Mouse (Mus musculus): Measurements from ENCODE around the gene Raf1.
"Not testable (repeated sequence)": the region's sequence is repeated elsewhere in the genome, so short reads cannot be mapped to it uniquely, and the experiment has no call there.

Gene Raf1

DNA sequence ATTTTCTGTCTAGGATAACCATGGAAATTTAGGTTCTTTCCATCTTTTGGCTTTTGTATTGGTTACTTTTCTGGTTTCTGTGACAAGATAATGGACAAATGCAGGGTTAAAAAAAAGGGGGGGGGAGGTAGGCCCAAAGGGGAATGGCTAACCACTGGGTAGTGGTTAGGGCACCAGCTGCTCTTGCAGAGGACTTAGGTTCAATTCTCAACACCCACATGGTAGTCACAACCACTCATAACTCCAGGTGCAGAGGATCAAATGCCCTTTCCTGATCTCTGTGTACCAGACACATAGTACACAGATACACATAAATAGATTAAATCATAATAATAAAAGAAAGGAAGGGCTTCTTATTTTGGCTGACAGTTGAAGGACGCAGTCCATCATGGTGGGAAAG, 1.6 kb upstream of the Raf1 start:
- no peak for DNase-seq

DNA sequence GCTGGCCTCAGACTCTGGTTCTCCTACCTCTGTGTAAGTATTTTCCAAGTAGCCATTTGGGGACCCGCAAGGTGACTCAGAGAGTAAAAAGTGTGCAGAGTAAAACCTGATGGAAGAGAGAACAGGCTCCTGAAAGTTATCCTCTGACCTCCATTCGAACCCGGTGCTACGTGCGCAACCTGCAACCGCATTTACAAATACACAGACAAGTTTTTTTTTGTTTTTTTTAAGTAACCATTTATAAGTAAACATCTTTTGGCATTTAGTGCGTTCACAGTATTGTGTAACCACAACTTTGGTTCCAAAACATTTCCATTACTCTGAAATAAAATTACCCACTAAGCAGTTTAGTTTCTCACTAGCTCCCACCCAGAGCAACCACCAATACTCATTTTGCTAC, 1.0 kb upstream of the Raf1 start:
- DNase-seq = peak; percentile 37

DNA sequence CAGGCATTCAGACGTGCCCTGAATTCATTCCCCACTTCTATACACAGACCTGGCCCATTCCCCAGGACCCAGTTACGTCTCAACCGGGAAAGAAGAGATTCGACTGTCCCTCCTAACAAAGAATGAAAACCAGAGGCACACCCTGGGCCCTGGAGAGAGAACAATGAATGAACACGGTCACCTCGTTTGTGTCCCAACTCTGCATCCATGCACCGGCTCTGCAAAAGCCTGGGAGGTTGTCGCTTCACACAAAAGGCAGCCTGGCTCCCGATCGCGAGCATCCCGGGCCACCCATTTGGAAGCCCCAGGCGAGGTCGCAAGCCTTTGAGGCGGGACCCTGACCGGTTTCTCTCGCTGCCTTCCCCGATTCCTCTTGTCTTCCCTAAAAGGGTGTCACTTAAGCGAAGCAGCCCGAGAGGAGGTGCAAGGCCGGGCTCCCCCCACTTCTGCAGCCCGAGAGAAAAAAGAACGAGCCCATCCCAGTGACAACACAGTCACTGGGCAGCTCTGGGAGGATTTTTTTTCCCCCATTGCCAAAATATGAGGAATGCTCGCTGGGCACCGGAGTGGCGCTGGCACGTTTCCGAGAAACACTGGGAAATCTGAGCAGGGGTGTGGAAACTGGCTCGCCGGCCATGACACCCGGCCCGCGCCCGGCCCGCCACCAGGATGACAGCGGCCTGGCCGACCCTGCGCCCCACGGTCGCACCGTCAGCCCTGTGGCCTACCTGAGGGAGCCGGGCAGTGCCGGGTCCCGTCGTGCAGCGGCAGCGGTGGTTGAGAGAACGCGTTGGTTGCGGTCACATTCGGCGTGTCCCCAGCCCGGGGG, 713 bp downstream of the Raf1 start:
- DNase-seq = peak; percentile 84

DNA sequence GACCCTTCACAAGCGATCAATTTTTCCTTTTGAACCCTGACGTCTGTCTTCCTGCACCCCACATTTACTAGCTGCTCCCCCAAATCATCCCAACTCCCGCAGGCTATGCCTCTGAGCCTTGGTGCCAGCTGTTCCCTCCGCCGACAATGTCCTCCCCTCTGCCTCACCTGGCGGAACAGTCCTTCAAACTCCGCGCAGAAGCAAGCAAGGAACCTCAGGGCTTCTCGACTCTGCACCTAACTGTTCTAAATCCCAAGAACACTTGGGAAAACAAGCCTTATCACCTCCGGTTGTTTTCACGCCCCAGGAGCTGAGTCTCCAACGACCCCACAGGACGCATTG, 1.3 kb downstream of the Raf1 start:
- peak; percentile 40 for DNase-seq

DNA sequence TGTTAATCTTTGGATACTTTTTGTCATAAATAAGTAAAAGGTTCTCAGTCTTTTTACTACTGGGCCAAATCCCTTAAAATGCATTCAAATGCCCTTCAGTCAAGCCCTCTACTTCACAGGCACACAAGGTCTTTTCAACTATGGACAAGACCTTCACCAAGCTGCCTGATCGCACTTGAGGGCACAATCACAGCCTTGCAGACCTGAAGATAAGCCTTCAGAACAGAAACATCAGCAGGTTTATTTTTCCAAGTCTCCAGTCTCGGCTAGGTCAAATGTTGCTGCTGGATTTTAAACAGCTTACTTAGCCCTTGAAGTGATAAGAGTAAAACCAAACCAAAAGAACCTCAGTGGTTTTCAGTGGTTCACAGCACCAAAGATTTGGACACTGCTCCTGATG, 2.1 kb downstream of the Raf1 start:
- DNase-seq = no peak

DNA sequence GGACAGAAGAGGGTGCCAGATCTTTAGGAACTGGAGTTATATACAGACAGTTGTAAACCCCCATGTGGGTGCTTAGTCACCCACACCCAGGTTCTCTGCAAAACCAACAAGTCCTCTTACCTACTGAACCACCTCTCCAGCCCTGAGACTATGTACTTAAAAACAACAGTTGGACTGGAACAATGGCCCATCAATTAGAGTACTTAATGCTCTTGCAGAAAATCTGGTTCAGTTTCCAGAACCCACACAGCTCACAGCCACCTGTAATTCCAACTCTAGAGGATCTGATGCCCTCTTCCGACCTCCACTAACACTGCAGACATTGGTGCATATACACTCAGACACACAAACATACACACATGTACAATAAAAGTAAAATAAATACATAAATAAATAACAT, 3.7 kb downstream of the Raf1 start:
- DNase-seq = no peak

DNA sequence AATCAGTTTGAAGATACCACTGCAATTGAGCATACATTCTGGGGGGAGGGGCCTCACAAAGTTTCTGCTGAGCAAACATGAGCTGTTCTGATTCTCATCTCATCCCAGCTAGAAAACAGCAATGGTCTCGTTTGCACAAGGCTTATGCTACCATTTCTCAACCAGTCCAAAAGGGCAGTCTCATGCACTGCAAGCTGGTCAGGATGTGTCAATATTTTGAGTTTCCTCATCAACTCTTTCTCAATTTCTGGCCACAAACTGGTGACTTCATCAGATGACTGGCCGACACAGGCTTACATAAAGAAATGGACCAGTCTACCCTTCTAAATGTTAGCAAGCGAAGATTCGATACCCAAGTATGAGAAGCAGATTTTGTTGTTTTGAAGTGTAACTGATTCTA, 9.8 kb downstream of the Raf1 start:
- no peak for DNase-seq

DNA sequence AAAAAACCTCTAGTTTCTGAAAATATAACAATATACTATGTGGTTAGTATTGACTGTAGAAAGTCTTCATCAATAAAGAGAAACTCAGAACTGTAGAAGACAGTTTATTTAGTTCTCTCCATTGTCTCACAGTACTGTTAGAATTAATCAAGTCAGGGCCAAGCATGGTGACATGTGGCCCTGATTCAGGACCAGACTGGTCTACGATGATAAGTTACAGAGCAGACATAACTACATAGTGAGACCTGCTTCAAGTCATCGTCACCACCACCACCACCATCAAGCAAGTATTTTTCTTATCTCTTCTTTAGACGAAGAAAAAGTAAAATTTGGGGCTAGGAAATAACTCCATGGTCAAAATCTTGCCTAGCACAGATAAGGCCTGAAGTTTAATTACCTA, 12.2 kb downstream of the Raf1 start:
- DNase-seq = no peak

DNA sequence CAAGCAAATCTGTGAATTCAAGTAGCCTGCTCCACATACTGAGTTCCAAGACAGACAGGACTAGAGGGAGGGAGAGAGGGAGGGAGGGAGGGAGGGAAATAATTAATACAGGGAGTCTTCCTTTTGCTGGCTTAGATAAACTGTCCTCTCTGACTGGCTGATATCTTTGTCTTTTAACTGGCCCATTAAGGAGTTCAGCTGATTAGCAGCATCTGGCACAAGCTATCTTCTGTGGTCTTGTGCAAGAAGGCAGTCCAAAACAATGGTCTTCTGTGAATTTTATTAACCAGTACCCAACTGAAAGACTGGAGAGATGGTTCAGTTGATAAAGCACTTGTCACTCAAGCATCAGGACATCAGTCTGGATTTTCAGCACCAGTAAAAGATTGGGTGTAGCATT, 17.6 kb downstream of the Raf1 start:
- DNase-seq = no peak

DNA sequence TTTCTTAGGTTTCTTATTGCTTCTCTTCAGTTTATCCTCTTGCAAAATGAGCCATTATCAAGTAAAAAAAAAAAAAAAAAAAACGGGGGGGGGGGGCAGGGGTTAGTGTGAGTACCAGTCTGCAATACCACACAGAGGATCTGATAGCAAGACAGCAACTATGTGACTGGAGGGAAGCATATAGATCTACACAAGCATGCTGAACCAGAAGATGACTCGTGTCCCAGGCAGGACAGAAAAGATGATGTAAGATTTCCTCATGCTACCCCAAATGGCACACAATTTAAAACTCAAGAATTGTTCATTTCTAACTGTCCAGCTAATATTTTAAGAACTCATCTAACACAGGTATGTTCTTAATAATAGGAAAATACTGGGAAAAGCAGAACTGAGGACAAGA, 22.5 kb downstream of the Raf1 start:
- no peak for DNase-seq

DNA sequence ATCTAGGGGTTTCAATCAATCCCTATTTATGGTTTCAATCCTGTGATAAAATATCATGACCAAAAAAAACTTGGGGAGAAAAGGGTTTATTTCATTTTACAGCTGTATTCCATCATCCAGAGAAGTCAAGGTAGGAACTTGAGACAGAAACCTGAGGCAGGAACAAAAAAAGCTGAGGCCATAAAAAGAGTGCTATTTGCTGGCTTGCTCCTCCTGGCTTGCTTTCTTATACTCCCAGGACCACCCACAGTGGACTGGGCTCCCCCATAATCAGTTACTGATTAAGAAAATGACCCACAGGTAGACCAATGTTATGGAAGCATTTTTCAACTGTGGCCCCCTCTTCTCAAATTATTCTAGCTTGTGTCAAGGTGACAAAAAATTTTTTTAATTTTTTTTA, 24.7 kb downstream of the Raf1 start:
- DNase-seq = no peak

DNA sequence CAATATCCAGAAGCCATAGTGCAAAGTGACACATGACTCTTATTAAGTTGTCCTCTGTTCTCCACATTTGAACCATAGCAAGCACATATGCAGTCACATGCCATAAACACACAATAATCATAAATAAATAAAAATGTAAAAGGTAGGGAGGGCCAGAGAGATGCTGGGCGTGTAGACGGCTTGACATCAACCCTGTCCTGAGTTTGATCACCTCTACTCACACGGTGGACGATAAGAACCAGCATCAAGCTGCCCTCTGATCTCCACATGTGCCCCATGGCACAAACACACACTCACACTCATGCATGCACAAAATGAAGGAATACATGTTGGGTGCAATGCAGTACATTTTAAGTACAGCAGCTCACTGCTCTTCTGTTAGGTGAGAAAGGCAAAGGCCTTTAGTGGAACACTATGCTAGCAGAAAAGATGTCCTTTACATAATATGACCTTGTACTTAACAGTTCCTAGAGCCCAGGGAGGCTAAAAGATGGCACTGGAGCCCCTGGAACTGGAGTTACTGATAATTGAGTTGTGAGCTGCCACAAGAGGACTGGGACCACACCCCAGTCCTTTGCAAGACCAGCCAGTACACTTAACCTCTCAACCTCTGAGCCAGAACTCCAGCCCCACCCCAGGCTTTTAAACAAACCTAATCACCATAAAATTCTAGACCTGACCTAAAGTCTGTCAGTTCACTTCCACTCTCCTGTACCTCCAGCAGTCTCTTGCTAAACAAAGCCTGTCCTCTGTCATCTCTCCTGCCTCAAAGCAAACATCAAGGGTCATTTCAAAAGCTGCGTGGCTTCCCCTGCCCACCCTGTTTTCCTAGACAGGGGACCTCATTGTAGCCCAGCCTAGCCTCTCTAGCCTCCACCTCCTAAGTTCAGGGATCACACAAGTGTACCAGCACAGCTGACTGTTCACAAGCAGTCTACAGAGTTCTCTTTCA, 25.7 kb downstream of the Raf1 start:
- DNase-seq = no peak

DNA sequence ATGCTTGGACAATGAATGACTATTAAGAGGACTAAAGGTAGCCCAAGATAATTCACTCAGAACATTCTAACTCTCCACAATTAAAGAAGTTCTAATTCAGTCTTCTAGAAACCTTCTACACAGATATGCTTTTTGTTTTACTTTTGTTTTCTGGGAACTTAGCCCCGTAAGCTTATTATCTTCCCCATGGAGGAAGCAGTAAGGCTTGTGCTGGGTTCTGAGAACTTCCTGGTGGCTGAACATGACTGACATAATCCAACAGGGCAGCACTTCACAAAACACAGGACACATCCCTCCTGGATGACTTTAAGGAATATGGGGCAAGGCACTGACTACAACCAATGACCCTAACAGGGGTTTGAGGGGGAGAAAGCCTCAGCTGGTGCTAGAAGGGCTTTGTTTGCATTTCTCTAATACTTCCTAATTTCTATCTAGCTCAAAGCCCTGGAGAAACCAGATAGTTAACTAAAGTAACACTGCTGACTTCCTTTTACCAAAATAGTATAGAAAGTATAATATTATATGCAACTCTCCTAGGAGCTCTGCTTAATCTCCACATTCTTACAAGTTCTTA, 26.6 kb downstream of the Raf1 start:
- no peak for DNase-seq

DNA sequence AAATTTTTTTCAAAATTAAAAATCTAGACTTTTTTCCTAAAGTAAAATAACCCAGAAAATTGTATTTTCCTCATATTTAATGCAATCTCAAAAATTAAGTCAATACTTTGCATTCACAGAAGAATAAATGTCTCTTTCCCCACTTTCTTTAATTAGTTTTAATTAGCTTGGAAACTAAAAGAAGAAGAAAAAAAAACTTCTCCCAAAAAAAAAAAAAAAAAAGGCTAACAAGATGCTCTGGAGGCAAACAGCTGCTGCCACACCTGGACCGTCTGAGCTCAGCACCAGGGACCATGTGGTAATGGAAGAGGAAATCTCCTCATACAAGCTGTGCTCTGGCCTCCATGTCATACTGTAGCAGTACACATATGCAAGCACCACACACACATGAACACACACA, 33.1 kb downstream of the Raf1 start:
- DNase-seq = no peak

DNA sequence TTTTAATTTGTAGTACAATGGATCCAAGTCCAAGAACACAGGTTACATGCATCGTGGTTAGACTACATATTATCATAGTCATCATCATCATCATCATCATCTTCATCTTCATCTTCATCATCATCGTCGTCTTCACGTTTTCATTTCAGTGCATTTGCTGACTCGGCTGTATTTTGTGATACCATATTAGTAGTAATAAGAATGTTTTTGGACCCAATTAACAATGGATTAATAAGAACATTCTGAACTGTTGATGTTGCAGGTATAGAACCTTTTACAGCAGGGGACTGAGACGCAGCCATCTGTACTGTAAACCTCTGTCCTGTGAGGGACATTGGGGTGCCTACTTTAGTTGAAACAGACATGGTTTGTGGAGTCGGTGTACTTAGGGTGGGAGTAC, 38.2 kb downstream of the Raf1 start:
- DNase-seq = not testable (repeated sequence)

DNA sequence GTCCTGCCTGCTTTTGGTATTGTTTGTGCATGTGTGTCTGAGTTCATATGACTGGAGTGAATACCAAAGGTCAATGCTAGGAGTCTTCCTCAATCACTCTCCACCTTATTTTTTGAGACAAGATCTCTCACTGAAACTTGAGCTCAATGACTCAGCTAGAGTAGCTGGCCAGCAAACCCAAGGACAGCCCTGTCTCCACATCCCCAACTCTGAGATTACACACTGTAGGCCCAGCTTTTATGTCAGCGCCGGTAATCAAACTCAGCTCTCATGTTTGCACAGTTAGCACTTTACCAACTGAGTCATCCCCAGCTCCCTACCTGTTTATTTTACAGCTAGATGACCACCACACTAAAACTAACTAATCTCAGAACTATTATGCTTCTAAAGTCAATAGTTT, 42.4 kb downstream of the Raf1 start:
- DNase-seq = no peak

DNA sequence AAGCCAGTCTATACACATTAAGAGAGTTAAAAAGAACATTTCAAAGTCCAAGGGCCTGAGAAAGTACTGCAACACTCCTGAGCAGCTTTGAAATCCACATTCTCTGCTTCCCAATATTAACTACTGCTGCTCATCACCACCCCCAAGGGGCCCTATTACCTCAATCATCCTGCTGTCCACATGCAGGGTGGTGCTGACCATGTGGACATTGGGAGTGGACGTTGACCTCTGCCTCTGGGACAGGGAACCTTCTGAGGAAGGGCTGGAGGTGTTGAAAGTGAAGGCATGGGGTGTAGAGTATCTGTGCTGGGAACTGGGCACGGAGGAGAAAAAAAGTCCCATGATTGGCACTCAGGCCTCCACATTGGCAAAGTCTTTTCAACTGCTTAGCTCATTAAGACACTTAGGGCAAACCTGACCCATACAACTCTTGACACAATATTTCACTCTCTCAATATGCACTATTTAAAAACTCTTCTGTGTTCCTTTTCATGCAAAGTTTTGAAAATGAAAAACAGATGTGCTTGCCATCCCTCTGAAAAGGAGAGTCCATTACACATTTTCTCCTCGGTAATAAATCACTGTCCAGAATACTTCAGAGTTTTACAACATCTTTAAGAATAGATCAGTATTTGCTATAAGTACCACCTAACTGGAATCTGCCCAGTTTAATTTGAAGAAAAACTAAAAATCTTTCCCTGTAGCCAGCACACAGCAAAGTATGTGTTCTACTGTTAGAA, 45.2 kb downstream of the Raf1 start:
- no peak for DNase-seq

DNA sequence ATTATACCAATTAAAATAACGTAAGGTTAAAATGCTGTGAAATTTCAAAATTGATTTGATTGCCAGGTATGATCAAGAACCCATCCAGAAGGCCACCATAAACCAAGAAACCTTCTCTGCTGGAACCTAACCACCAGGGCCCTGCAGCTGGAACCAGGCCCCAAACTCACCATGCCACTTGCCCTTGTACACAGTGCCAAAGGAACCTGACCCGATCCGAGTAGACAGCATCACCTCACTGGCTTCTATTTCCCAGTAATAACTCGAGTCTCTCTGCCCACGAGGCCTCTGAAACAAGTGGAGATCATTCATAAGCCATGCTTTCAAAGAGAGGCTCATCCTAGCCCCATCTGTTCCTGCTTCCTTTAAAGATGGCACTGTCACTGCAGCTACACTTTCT, 50.3 kb downstream of the Raf1 start:
- DNase-seq = no peak

DNA sequence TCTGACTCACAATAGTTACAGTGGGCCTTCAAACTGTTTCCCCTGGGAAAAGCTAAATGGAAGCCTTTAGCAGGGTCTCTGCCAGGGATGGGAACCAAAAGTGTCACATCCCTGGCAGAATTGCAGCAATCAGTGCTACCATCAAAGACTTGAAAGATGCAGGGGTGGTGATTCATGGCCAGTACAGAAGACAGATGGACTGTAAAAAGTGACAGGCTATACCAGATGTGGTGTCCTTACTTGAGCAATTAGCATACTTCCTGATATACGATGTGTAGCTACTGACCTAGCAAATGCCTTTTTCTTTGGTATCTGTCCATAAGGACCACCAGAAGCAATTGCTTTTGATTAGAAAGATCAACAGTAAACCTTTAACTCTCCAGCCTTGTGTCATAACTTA, 55.5 kb downstream of the Raf1 start:
- DNase-seq = no peak

DNA sequence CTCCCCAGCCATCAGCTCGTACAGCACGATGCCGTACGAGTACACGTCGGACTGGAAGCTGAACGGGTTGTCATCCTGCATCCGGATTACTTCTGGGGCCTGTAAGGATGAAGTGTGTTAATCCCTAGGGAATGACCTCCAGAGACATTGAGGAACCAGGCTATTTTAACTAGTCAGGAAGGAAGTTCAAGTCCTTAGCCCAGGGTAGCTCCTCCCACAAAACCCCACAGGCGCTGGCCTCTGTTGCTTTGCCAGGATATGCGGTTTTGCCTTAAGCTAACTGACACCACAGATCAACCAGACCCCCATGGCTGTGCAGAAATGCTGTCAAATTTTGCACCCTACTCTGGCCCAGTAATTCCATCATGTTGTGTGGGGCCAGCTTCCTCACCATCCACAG, 56.6 kb downstream of the Raf1 start:
- no peak for DNase-seq

DNA sequence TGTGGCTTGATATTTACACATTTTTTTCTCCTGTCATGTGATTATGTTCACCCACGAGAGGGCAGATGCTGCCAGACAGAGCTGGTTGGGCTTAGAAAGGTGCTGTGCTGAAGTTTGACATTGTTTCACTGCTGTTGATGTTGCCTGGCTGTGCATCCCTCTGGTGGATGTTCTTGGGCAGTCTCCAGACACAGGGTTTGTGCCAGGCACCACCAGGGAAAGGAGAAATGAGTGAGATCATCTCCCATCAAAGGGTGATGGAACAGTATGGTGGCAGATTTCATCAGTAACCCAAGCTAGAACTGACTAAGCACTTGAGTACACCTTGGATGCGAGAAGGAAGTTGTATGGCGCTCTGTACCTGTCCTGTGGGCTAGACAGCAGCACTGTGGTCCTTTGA, 60.5 kb downstream of the Raf1 start:
- no peak for DNase-seq

DNA sequence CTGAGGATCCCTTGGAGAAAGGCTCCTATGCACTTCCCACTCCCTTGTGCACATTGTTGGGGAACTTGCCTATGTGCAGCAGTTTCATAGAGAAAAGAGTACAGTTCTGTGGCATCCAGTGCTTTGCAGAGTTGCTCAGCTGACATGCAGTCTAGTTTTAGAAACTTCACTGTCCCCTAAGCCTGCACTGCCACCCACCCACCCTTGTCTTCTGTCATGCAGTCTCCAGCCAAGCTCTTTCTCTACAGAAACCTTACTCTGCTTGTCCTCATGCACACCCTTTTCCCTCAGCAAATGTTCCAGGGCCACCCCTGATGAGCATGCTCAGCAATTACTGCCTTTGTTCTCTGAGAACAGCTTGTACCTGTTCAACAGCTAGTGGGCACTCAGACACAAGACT, 62.6 kb downstream of the Raf1 start:
- DNase-seq = no peak

DNA sequence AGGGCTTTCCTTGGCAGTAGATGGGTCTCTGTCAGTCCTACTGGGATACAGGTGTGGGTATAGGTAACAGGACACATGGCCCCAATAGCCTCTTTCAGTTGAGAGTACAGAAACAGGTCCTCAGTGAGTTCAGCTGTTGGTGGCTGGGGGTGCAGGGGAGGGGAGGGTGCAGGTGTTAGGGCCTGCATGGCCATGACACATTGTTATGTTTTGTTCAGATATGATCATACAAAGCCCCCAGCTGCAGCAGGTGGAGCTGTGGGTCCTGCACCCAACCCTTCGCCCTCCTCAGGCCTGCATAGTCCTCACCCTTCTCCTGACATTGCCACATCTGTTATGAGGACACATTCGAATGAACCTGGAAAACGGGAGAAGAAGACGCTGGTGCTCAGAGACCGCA, 66.1 kb downstream of the Raf1 start:
- DNase-seq = no peak
